Mouse (Mus musculus): Measurements from ENCODE around the gene Senp2.

Gene Senp2

GRCm38 (mm10) chr16:22022122-22022521 is 12.8 kb downstream of the Senp2 start:
- no peak for DNase-seq (ENCODE audit: low spot score in 2 of 2)

DNA sequence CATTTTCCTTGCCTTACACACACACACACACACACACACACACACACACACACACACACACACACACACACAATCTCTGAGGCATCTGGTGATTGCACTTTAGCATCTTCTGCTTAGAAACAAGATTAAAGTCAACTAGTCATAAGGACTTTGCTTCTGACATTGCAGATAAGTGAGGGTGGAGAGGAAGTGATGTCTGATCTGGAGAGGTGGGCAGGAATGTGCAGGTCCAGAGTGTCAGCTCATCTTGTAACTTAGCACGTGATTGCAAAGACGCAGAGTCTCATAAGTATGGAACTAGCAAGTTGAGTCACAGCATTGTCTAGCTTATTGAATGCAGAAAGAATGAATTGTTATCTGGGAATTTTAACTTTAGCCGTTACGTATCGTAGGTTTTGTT is 18.2 kb downstream of the Senp2 start:
- no peak for DNase-seq (ENCODE audit: low spot score in 2 of 2)

DNA sequence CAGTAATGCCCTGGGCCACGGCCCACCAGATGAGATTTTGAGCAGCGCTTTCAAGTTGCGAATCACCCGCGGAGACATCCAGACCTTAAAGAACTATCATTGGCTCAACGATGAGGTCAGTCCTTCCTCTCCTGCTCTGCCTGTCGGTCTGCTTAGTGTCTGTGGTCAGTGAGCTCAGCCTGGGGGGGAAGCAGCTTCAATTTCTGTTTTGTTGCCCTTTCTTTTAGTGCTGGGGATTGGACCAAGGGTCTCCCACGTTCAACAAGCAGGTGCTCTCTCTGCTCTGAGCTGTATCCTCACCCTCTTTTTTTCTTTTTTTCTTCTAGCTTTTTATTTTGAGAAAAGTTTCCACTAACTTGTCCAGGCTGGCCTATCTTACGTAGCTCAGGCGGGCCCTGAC is 29.3 kb downstream of the Senp2 start:
- DNase-seq (ENCODE audit: low spot score in 2 of 2), result no peak

GRCm38 (mm10) chr16:22039978-22040377 is 30.7 kb downstream of the Senp2 start:
- DNase-seq (ENCODE audit: low spot score in 2 of 2), result no peak

DNA sequence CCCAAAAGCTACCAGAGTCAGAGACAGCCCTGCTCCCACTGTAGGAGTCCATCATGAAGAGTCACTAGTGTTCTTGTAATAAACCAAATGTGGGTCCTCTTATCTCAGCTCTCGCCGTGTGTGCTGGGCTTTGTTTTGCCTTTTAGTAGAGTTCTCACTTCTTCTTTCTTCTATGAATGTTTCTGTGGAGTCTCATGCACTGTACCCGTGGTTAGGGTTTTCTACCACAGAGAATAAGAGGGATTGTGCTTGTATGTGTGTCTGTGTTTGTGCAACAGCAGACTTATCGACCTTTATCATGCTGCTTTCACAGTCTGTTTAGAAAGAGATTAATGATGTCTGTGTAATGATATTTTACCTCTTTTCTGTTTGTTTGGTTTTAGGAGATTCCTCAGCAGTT is 34.5 kb downstream of the Senp2 start:
- no peak for DNase-seq (ENCODE audit: low spot score in 2 of 2)

GRCm38 (mm10) chr16:22045930-22046329 is 36.6 kb downstream of the Senp2 start:
- no peak for DNase-seq (ENCODE audit: low spot score in 2 of 2)

GRCm38 (mm10) chr16:22046739-22047366 is 37.6 kb downstream of the Senp2 start:
- DNase-seq (ENCODE audit: low spot score in 2 of 2), result no peak

GRCm38 (mm10) chr16:22053411-22053810 is 44.1 kb downstream of the Senp2 start:
- DNase-seq (ENCODE audit: low spot score in 2 of 2), result no peak

DNA sequence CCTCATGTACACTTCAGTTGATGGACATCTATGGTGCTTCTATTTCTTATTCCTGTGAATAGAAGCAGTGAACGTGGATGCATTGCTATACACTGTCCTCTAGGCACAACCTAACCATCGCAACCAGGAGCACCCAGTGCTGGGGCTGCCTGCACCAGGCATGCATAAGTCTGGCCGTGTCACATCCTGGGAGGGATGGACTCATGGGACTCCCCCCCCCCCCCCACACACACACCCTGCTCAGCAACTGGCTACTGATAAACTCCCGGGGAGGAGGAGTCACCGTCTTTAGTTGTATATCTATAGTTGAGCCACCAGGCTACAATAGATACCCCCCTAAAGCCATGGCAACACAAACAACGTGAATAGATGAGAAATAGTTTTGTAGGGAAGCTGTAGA is 48.2 kb downstream of the Senp2 start:
- no peak for DNase-seq (ENCODE audit: low spot score in 2 of 2)

GRCm38 (mm10) chr16:22058871-22059270 is 49.6 kb downstream of the Senp2 start:
- no peak for DNase-seq (ENCODE audit: low spot score in 2 of 2)

DNA sequence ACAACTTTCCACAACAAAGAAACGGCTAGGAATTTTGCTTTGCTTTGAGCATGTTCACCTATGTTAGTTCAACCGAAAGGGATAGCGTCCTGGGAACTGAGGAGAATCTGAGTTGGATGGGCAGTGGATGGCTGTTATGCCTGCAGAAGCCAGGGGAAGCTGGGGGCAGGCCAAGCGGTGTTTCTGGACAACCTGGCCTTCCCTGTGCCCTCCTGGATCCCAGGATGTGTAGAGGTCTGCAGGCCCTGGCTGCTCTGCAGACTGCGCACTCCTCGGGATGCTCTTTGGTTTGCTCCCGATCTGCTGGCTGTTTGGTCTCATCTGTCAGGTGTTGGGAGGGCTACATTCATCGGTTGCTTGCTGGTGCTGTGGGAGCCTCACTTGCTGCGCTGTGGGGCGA is 51.1 kb downstream of the Senp2 start:
- DNase-seq (ENCODE audit: low spot score in 2 of 2), result no peak

DNA sequence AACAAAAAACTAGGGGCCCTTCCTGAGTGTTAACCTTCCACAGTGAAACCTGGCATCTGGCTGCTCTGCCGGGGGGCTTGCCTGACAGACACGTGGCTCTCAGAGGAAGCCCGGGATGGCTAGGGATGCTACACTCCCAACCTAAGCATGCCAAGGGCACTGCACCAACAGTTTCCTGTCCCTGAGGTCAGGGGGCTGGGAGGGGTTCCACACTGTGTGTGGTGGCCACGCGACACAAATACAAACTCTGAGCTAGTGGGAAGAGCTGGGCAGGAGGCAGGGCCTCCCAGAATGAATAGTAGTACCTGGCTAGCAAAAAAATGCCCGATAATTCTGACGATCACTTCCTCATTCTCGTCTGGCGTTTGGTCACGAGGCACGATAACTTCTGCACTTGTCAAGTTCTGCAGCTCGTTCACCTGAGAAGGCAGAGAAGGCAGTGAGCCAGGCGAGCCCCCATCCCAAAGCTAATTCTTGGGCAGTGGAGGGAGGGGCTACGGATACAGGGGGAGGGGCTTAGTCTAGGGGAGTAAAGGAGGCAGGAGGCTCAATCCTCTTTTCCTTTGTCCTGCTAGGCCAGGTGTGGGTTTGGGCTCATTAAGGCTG is 52.4 kb downstream of the Senp2 start:
- DNase-seq (ENCODE audit: low spot score in 2 of 2), result no peak

DNA sequence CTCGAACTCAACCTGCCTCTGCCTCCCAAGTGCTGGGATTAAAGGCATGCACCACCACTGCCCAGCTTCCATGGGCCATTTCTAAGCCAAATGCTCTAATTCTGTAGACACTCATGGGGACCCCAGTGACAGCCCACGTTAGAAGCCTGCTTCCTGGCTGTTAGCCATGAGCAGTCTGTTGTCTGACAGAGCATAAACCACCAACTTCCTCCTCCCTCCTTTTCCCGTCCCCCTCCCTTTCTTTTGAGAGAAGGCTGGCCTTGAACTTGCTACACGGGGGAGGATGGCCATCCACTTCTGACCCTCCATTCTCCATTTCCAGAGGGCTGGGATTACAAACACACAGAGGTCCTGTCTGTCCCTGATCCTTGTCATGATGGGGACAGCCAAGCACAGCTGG is 53.0 kb downstream of the Senp2 start:
- DNase-seq (ENCODE audit: low spot score in 2 of 2), result no peak

GRCm38 (mm10) chr16:22065536-22065935 is 56.3 kb downstream of the Senp2 start:
- no peak for DNase-seq (ENCODE audit: low spot score in 2 of 2)

DNA sequence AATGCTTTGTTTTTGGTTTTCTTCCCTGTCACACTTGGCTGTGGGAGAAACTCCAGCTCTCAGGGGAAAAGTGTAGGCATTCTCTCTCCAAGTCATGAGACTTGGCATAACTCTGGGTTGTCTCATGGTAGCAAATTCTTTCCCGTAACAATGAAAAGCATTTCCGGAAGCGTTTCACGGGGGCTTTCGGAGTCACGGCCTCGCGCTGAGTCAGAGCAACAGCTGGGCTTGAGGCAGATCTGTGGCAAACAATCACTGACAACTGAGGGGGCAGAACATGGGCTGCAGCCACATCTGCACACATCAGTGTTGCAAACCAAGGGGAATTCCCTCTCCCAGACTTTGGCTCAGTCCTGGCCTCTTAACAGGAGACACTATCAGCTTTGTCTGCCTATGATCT is 58.1 kb downstream of the Senp2 start:
- no peak for DNase-seq (ENCODE audit: low spot score in 2 of 2)

DNA sequence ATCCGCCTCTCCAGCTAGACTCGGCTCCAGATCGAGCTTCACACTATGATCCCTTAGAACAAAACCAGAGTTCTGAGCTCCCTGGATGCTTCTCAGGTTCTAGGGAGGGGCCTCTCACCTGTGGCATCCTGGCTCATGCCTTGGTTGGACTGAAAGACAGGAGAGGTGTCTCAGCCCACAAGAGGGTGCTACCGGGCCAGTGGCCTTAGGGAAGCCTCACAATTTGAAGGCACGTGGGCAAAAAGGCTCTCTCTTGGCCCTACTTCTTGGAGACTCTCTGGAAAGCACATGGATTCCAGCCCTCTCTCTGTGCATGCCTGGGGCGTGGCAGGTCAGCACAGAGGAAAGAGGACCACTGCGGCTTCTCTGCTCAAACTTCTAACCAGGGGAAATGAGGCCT is 62.1 kb downstream of the Senp2 start:
- no peak for DNase-seq (ENCODE audit: low spot score in 2 of 2)

GRCm38 (mm10) chr16:22075067-22075466 is 65.8 kb downstream of the Senp2 start:
- no peak for DNase-seq (ENCODE audit: low spot score in 2 of 2)

DNA sequence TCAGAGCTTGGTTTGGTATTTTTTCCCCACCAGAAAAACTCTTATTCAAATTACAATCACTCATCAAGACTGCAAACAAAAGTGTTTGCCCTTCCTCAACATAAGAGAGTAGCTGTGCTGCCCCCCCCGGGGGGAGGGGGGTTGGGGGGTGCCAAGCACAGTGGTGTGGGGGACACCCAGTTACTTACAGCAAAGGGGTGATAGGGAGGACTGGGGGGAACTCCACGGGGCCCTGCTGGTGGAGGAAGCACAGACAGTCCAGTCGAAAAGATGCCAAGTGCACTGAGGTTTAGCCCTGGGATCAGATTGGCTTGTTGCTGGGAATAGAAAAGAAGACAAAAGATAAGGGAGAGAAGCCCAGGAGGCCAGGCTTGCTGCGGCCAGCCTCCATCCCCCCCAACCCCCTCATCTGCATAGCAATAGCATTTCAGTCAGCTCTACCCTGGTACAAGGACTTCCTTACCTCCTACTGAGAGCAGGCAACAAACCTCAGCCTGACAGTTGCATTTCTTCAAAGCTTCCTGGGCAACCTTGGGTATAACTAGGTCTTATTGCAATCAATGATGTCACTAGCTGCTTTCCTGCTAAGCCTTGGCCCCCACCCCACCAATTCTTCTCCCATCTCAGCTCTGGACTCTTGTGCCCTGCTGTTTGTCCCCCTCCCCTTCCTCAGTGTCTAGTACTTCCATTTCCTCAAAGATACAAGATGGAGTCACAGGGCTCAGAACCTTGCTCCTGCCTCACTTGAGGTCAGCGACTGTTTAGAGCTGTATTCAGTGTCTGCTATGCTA is 66.7 kb downstream of the Senp2 start:
- DNase-seq (ENCODE audit: low spot score in 2 of 2), result no peak

DNA sequence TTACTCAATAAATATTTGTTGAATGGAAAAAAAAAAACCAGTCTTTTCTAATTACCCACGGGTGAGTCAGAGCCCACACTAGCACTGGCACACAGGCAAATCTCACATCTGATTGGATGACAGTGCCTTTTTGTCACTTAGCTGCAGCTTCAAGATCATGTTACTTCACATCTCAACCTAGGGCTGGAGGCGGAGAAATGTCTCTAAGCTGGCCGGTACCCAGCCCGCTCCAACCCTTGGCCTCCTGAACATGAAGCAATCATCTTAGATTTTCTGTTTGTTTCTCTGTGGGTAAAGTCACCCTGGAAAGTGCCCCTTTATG is 67.3 kb downstream of the Senp2 start:
- DNase-seq (ENCODE audit: low spot score in 2 of 2), result no peak

DNA sequence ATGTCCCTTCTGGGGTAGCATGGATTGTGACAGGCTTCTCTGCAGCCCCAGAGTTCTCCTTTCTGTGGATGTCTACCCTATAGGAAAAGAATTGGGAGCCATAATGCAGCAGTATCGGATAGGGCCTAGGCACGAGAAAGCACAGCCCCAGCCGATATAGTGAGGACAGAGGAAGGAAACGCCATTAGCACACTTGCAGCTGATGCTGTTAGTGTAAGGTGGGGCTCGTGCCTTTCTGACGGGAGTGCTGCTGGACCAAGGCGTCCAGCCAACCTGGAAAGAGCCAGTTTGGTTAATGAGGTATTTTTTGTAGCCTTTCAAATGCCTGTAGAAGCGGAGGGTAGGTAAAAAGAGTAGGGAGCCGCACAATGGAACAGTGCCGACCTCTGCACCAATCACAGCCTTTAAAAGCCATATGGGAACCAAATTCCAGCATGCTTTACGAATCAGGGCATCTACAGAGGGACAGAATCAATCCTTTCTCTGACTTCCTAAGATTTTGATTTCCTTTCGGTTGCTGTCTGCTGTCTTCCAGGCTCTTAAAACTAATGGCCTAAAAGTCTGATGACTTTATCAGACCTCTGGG is 70.9 kb downstream of the Senp2 start:
- no peak for DNase-seq (ENCODE audit: low spot score in 2 of 2)

GRCm38 (mm10) chr16:22085411-22085810 is 76.1 kb downstream of the Senp2 start:
- DNase-seq (ENCODE audit: low spot score in 2 of 2), result no peak

GRCm38 (mm10) chr16:22091255-22091783 is 82.0 kb downstream of the Senp2 start:
- DNase-seq (ENCODE audit: low spot score in 2 of 2), result no peak

DNA sequence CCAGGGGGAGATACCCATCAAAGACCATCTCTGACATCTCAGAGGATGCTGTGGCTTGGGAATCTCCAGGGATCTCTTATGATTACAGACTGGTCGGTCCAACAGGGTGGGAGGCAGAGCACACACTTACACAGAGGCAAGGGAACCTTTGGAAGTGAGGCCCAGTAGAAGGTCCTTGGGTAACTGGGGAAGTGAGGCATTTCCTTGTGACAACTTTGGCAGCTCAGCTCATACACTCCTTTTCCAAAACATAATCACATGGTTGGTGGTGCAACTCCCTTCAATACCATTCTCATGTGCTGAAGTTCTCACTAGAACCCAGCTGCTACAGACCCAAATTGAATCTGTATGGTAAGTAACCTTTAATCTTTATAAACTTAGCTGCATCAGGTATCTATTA is 86.5 kb downstream of the Senp2 start:
- DNase-seq (ENCODE audit: low spot score in 2 of 2), result no peak
